Mouse (Mus musculus) mouse trophoblast stem cell (cell line): ENCODE data around the gene Amy2a2.
"Not testable (repeated sequence)": the region's sequence is repeated elsewhere in the genome, so short reads cannot be mapped to it uniquely, and the experiment has no call there.

ENCODE experiments used
- in situ Hi-C, 2 experiments: fragments of 300-500 bp; cut with MseI, MboI; formaldehyde crosslinking; loops; 2 replicates in 1 of 2; 3 replicates in 1 of 2; pipeline ENCODE4 v1.15.1; 2025

Amy2a2 gene

DNA sequence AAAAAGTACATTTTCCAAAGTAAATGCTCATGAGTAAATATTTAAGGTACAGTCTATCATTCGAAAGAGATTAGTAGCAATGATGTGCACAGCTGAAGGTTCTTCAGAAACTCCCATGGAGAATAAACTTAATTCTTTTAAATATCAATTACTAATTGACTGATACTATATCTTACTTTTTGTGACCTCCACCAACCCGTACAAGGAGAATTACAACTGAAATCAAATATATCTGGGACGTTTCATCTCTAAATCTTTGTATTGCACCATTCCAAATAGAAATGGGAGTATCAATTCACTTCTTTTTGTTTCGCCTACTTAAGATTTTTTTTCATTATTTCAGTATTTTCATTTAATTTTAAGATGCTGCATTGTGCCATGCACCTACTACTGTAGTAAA lies at the start of gene Amy2a2:
Gene Amy2a2 (minus strand): TSS at position 101 of the 400 bp plus-strand sequence.
- in situ Hi-C loops, result not testable (repeated sequence)

DNA sequence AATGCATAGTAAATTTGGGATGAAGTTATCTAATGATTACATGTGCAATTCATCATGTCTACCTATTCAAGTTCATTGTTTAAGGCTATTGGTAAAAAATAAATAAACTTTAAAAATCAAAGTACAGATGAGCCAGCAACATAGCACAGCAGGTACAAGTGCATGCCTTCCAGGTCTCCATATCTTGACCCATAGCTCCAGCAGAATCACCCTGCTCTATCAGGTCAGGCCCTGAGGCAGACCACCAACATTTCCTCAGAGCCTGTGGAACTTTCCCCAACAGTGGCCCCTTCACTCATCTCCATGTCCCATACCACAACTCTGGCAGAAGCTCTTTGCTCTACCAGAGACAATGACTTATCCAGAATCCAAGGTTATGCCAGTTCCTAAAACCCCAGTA lies 11.0 kb downstream of the Amy2a2 start:
- in situ Hi-C loops, result not testable (repeated sequence)

DNA sequence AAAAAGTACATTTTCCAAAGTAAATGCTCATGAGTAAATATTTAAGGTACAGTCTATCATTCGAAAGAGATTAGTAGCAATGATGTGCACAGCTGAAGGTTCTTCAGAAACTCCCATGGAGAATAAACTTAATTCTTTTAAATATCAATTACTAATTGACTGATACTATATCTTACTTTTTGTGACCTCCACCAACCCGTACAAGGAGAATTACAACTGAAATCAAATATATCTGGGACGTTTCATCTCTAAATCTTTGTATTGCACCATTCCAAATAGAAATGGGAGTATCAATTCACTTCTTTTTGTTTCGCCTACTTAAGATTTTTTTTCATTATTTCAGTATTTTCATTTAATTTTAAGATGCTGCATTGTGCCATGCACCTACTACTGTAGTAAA lies 32.5 kb downstream of the Amy2a2 start, which contains the start of gene Amy2a3:
Gene Amy2a3 (minus strand): TSS at position 101 of the 400 bp plus-strand sequence.
- in situ Hi-C loops, result not testable (repeated sequence)

DNA sequence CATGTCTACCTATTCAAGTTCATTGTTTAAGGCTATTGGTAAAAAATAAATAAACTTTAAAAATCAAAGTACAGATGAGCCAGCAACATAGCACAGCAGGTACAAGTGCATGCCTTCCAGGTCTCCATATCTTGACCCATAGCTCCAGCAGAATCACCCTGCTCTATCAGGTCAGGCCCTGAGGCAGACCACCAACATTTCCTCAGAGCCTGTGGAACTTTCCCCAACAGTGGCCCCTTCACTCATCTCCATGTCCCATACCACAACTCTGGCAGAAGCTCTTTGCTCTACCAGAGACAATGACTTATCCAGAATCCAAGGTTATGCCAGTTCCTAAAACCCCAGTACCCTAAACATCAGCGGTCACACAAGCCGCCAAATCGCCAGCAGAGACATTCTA lies 43.5 kb downstream of the Amy2a2 start:
- in situ Hi-C loops, result not testable (repeated sequence)
